Mouse (Mus musculus) ES-E14 (cell line): ENCODE measurements at regions not wholly inside any gene's neighbourhood (a gene's known extent, or its start where the extent isn't known, plus 50 kb on each side); places are given as distances from the start of the nearest gene placed in this dataset.

Experiments used
- DNase-seq: peaks from one replicate; pipeline ENCODE4 v3.0.0-alpha.2; 2013; ENCODE audit warnings: low read depth, low spot score
- H3K27ac ChIP-seq: 2 replicates; pipeline ENCODE4 v1.5.1; 2012; ENCODE audit warnings: low read depth, mild to moderate bottlenecking, low read length, moderate library complexity, mixed read lengths; ENCODE audit not compliant: poor library complexity, insufficient read depth, severe bottlenecking
- H3K36me3 ChIP-seq: 2 replicates; pipeline ENCODE4 v1.6.1; 2012; ENCODE audit warnings: mild to moderate bottlenecking, low read length, moderate library complexity, mixed read lengths; ENCODE audit not compliant: control insufficient read depth, poor library complexity, insufficient read depth, severe bottlenecking
- H3K4me1 ChIP-seq, 2 experiments: fragments of 150-350 bp in 1 of 2; sonication (generic) in 1 of 2; 2 replicates each; pipeline ENCODE4 v1.6.1; 2012; ENCODE audit warnings: low read length in 2 of 2, mild to moderate bottlenecking in 1 of 2, mixed read lengths in 1 of 2; ENCODE audit not compliant: control insufficient read depth in 2 of 2, insufficient read depth in 2 of 2, poor library complexity in 1 of 2
- H3K4me3 ChIP-seq, 2 experiments: fragments of 150-350 bp in 1 of 2; sonication (generic) in 1 of 2; 2 replicates each; pipeline ENCODE4 v1.5.1; 2012; ENCODE audit warnings: low read length in 2 of 2, low read depth in 1 of 2, mild to moderate bottlenecking in 1 of 2, mixed read lengths in 1 of 2; ENCODE audit not compliant: insufficient read depth in 1 of 2, poor library complexity in 1 of 2, severe bottlenecking in 1 of 2
- H3K9ac ChIP-seq: 2 replicates; pipeline ENCODE4 v1.6.1; 2012; ENCODE audit warnings: low read depth, mild to moderate bottlenecking, low read length, mixed read lengths; ENCODE audit not compliant: poor library complexity, insufficient read depth, severe bottlenecking
- H3K9me3 ChIP-seq: fragments of 150-350 bp; sonication (generic); 2 replicates; pipeline ENCODE4 v1.6.1; 2012; ENCODE audit warnings: low read depth, mild to moderate bottlenecking, low read length; ENCODE audit not compliant: control insufficient read depth, insufficient read depth
- CHD2 ChIP-seq: IDR thresholded peaks from 2 replicates; pipeline ENCODE4 v1.6.1; 2014; ENCODE audit warnings: mild to moderate bottlenecking, low read depth, low read length, inconsistent platforms
- HCFC1 ChIP-seq: IDR thresholded peaks from 2 replicates; pipeline ENCODE4 v1.6.1; 2012; ENCODE audit warnings: low read length, inconsistent platforms, borderline replicate concordance; ENCODE audit not compliant: insufficient read depth
- MAFK ChIP-seq: IDR thresholded peaks from 2 replicates; pipeline ENCODE4 v1.6.1; 2014; ENCODE audit warnings: mild to moderate bottlenecking, low read depth, low read length, inconsistent platforms; ENCODE audit not compliant: insufficient read depth
- ZC3H11A ChIP-seq: IDR thresholded peaks from 2 replicates; pipeline ENCODE4 v1.6.1; 2012; ENCODE audit warnings: low read depth, mild to moderate bottlenecking, inconsistent platforms, low read length, borderline replicate concordance
- ZNF384 ChIP-seq: IDR thresholded peaks from 2 replicates; pipeline ENCODE4 v1.6.1; 2012; ENCODE audit warnings: low read depth, low read length, inconsistent platforms
- in situ Hi-C, 2 experiments: fragments of 600-800 bp; cut with MboI; formaldehyde crosslinking; loops; one replicate each; pipeline ENCODE4 v1.15.1; 2025; ENCODE audit warnings: low sequenced_read_pairs in 2 of 2, inconsistent platforms in 1 of 2; ENCODE audit not compliant: unreplicated experiment in 2 of 2

GRCm38 (mm10) chr16:42569335-42569734, 228.9 kb upstream of the Gap43 start:
- no peak for DNase-seq
- no peak overlapping the region for H3K4me3 ChIP-seq
- H3K9me3 ChIP-seq: no peaks in the 10 kb centered on the region
- 0 out of 4 replicates have a peak, but pooled peaks cover 0 to 4% of the 10 kb centered on the region in 2 experiments for H3K4me1 ChIP-seq
- no peak overlapping the region for H3K9ac ChIP-seq
- no peak overlapping the region for H3K27ac ChIP-seq
- no peaks in the 10 kb centered on the region for H3K36me3 ChIP-seq
- in situ Hi-C loops: no loop called here
- TF ChIP-seq ZNF384: no peak
- no peak for TF ChIP-seq MAFK
- TF ChIP-seq ZC3H11A: no peak
- no peak for TF ChIP-seq CHD2
- no peak for TF ChIP-seq HCFC1

- H3K4me1 ChIP-seq: peaks cover 0 to 2% of the 10 kb centered on the region in 2 experiments; a peak in 1 of 4 replicates
- DNase-seq: no peak
- no peaks in the 10 kb centered on the region for H3K36me3 ChIP-seq
- H3K4me3 ChIP-seq: no peak overlapping the region
- TF ChIP-seq MAFK: no peak
- no peak for TF ChIP-seq ZC3H11A
- TF ChIP-seq ZNF384: no peak
- no peak for TF ChIP-seq HCFC1
- TF ChIP-seq CHD2: no peak
- H3K27ac ChIP-seq: no peak overlapping the region
- in situ Hi-C loops: no loop called here
- no peaks in the 10 kb centered on the region for H3K9me3 ChIP-seq
- no peak overlapping the region for H3K9ac ChIP-seq
Observed at GRCm38 (mm10) chr16:42549591-42549990, 209.1 kb upstream of the Gap43 start.

- Histone ChIP-seq H3K27ac (no peak overlapping the region), H3K9ac (no peak overlapping the region), H3K4me1 (peaks cover 0 to 2% of the 10 kb centered on the region in 2 experiments; a peak in 1 of 4 replicates), H3K9me3 (no peaks in the 10 kb centered on the region), H3K4me3 (no peak overlapping the region), H3K36me3 (no peaks in the 10 kb centered on the region)
- TF ChIP-seq MAFK (no peak), HCFC1 (no peak), CHD2 (no peak), ZNF384 (no peak), ZC3H11A (no peak)
- in situ Hi-C loops: no loop called here
- DNase-seq: no peak
Observed at GRCm38 (mm10) chr16:42546229-42547163, 206.0 kb upstream of the Gap43 start.

- Histone ChIP-seq H3K4me1 (no peaks in the 10 kb centered on the region), H3K4me3 (no peak overlapping the region), H3K27ac (no peak overlapping the region), H3K36me3 (no peaks in the 10 kb centered on the region), H3K9ac (no peak overlapping the region), H3K9me3 (no peaks in the 10 kb centered on the region)
- TF ChIP-seq MAFK (no peak), ZNF384 (no peak), ZC3H11A (no peak), HCFC1 (no peak)
- DNase-seq: no peak
- in situ Hi-C loops: no loop called here
Observed at GRCm38 (mm10) chr16:42517321-42517720, 176.9 kb upstream of the Gap43 start.

- Histone ChIP-seq H3K9ac (no peak overlapping the region), H3K9me3 (no peaks in the 10 kb centered on the region), H3K36me3 (no peaks in the 10 kb centered on the region), H3K4me3 (no peak overlapping the region), H3K27ac (no peak overlapping the region), H3K4me1 (no peaks in the 10 kb centered on the region)
- in situ Hi-C loops: no loop called here
- DNase-seq: no peak
- TF ChIP-seq ZNF384: no peak
- no peak for TF ChIP-seq MAFK
- no peak for TF ChIP-seq CHD2
- no peak for TF ChIP-seq HCFC1
- no peak for TF ChIP-seq ZC3H11A
Observed at GRCm38 (mm10) chr16:42515929-42516328, 175.5 kb upstream of the Gap43 start.
